Mouse (Mus musculus) gastrocnemius, adult 2 months (tissue): ENCODE results near the gene Tmem235. TPM values are rescaled to one million over a fixed set of nuclear protein-coding genes. Genes with fewer than 3 reads are reported as not detected.
A peak's percentile ranks its signal among the peaks of the same experiment; 100 is the strongest.
"Not testable (repeated sequence)": the region's sequence is repeated elsewhere in the genome, so short reads cannot be mapped to it uniquely, and the experiment has no call there.

Experiments
- DNase-seq: peaks from one replicate; pipeline ENCODE4 v3.0.0; 2022
- H3K27ac ChIP-seq: fragments of 200-600 bp; 2 replicates; pipeline ENCODE4 v1.8.1; 2022; ENCODE audit warnings: mild to moderate bottlenecking
- H3K4me3 ChIP-seq: fragments of 200-600 bp; 2 replicates; pipeline ENCODE4 v1.8.1; 2022; ENCODE audit warnings: mild to moderate bottlenecking, moderate library complexity
- CTCF ChIP-seq: fragments of 200-600 bp; IDR thresholded peaks from 2 replicates; pipeline ENCODE4 v1.8.1; 2022; ENCODE audit warnings: antibody characterized with exemption, mild to moderate bottlenecking, moderate library complexity
- intact Hi-C: fragments of 180-260 bp; cut with DNase I; formaldehyde crosslinking; loops from one replicate; pipeline ENCODE4 v1.15.1; 2025
- long read RNA-seq, 2 experiments: library from polyadenylated mRNA; stranded (forward); transcript quantifications; one replicate each; pipeline ENCODE4 v2.0.0; 2021
- total RNA-seq, 2 experiments: library from RNA; stranded (reverse); gene quantifications; 2 replicates each; pipeline ENCODE4 v1.2.3; 2021

The Tmem235 gene
- not detected for total RNA-seq
- long read RNA-seq, experiment 1 = 0 reads
- long read RNA-seq, experiment 2 = 0 reads

GRCm38 (mm10) chr11:117860601-117861000, at the start of gene Tmem235:
Gene Tmem235, plus strand, starts transcription at chr11:117860752.
- no peak within 1 kb of the TSS for H3K4me3 ChIP-seq
- H3K27ac ChIP-seq = no peak within 1 kb of the TSS
- DNase-seq = peak; percentile 54
- no peak for TF ChIP-seq CTCF
- intact Hi-C loops = no loop called here

GRCm38 (mm10) chr11:117813867-117814266, 46.7 kb upstream of the Tmem235 start:
- peak overlapping the region; percentile 60 for H3K4me3 ChIP-seq
- DNase-seq = peak; percentile 68
- peak overlapping the region; percentile 97 for H3K27ac ChIP-seq
- no peak for TF ChIP-seq CTCF
- intact Hi-C loops = no loop called here

- peak; percentile 78 for DNase-seq
- TF ChIP-seq CTCF = no peak
- peak overlapping the region; percentile 60 for H3K4me3 ChIP-seq
- peak overlapping the region; percentile 97 for H3K27ac ChIP-seq
- intact Hi-C loops = no loop called here
These were observed 45.7 kb upstream of the Tmem235 start for GRCm38 (mm10) chr11:117814704-117815366.

- Histone ChIP-seq H3K27ac (peak overlapping the region; percentile 97), H3K4me3 (peak overlapping the region; percentile 60)
- peak; percentile 69 for DNase-seq
- intact Hi-C loops = not testable (repeated sequence)
These were observed 44.7 kb upstream of the Tmem235 start for GRCm38 (mm10) chr11:117815850-117816249.

- peak; percentile 48 for DNase-seq
- intact Hi-C loops = no loop called here
- H3K27ac ChIP-seq = peak overlapping the region; percentile 97
- no peak for TF ChIP-seq CTCF
- H3K4me3 ChIP-seq = peak overlapping the region; percentile 62
These were observed 44.1 kb upstream of the Tmem235 start for GRCm38 (mm10) chr11:117816389-117816996.

- peak; percentile 88 for DNase-seq
- Histone ChIP-seq H3K4me3 (peak overlapping the region; percentile 48), H3K27ac (peak overlapping the region; percentile 97)
- intact Hi-C loops = no loop called here
- no peak for TF ChIP-seq CTCF
These were observed 41.5 kb upstream of the Tmem235 start for GRCm38 (mm10) chr11:117819095-117819494.

GRCm38 (mm10) chr11:117820173-117820572, 40.4 kb upstream of the Tmem235 start:
- Histone ChIP-seq H3K4me3 (no peak overlapping the region), H3K27ac (peak overlapping the region; percentile 97)
- no peak for TF ChIP-seq CTCF
- intact Hi-C loops = no loop called here
- peak; percentile 34 for DNase-seq

- Histone ChIP-seq H3K4me3 (no peak overlapping the region), H3K27ac (peak overlapping the region; percentile 97)
- intact Hi-C loops = no loop called here
- DNase-seq = peak; percentile 21
- TF ChIP-seq CTCF = no peak
These were observed 38.7 kb upstream of the Tmem235 start for GRCm38 (mm10) chr11:117821868-117822267.

GRCm38 (mm10) chr11:117822728-117823241, 37.8 kb upstream of the Tmem235 start:
- no peak for TF ChIP-seq CTCF
- intact Hi-C loops = no loop called here
- no peak overlapping the region for H3K4me3 ChIP-seq
- peak overlapping the region; percentile 97 for H3K27ac ChIP-seq
- DNase-seq = peak; percentile 58

- DNase-seq = no peak
- intact Hi-C loops = no loop called here
- Histone ChIP-seq H3K27ac (peak overlapping the region; percentile 97), H3K4me3 (no peak overlapping the region)
- TF ChIP-seq CTCF = no peak
These were observed 37.1 kb upstream of the Tmem235 start for GRCm38 (mm10) chr11:117823411-117823810.

GRCm38 (mm10) chr11:117824060-117824969, 36.2 kb upstream of the Tmem235 start:
- H3K27ac ChIP-seq = peak overlapping the region; percentile 97
- peak overlapping the region; percentile 62 for H3K4me3 ChIP-seq
- peak; percentile 88 for DNase-seq
- intact Hi-C loops = loop anchor here (1.0 to 2.0 kb wide), 3 partner anchors 34 to 439 kb away; no protein-coding TSS in a partner anchor
- TF ChIP-seq CTCF = peak; percentile 95

- intact Hi-C loops = loop anchor here (2.0 kb wide), 1 partner anchor 117 kb away; no protein-coding TSS in a partner anchor
- no peak for TF ChIP-seq CTCF
- H3K4me3 ChIP-seq = peak within 1 kb of the TSS; percentile 57
- DNase-seq = peak; percentile 73
- peak within 1 kb of the TSS; percentile 67 for H3K27ac ChIP-seq
These were observed 35.0 kb upstream of the Tmem235 start, which contains the start of the genes Afmid and Tk1 for GRCm38 (mm10) chr11:117825333-117826101. Gene Afmid, plus strand, starts transcription at chr11:117825924. Gene Tk1, minus strand, starts transcription at chr11:117826092.
